Mouse (Mus musculus) kidney, adult 8-10 months (tissue): Measurements from ENCODE around the gene 1700084M14Rik.
"Not testable (repeated sequence)": the region's sequence is repeated elsewhere in the genome, so short reads cannot be mapped to it uniquely, and the experiment has no call there.

Experiments
- DNase-seq, 2 experiments: peaks; one replicate each; pipeline ENCODE4 v3.0.0; 2022

The 1700084M14Rik gene

DNA sequence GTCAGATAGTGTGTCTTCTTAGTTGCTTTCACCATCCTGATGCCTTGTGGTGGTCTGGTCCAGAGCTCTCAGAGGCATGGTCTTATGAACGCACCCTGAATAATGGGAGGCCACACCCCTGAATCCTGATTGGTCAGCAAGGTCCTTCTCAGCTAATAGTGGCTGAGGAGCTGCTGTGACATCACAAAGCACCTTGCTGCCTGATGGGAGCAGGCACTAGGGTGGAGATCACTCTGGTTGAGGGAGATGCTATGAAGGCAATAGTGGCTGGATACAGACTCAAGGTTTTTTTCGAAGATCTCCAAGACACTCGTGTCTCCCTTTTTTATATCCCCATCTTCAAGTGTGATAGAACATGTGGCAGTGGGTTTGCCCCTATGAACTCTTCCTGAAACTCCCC is at the start of gene 1700084M14Rik:
1700084M14Rik (minus strand) TSS at position 101 of the 400 bp plus-strand sequence.
- not testable (repeated sequence) for DNase-seq
